Mouse (Mus musculus) mesoderm, embryonic 11.5 days (tissue): ENCODE measurements at regions not wholly inside any gene's neighbourhood (a gene's known extent, or its start where the extent isn't known, plus 50 kb on each side); places are given as distances from the start of the nearest gene placed in this dataset.
A peak's percentile ranks its signal among the peaks of the same experiment; 100 is the strongest.
"Not testable (repeated sequence)": the region's sequence is repeated elsewhere in the genome, so short reads cannot be mapped to it uniquely, and the experiment has no call there.

Source experiments
- DNase-seq: peaks from one replicate; pipeline ENCODE4 v3.0.0-alpha.2; 2012; ENCODE audit warnings: low read depth, low spot score

DNA sequence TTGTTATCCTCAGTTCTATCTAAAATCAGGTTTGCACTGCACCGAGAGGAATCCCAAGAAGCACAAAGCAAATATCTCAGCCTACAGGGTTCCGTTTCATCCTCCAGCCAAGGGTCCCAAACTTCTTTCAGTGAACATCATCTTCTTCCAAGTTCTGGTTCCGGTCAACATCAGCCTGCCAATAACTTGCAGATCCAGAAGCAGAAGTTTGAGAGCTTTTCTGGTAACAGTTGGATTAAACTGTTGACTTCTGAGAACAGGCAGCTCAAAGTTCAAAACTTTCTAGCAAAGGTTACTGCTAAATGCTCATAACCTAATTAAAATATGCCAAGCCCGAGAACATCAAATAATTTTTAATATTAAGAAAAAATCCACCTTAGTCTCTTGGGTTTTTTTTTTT, 237.0 kb upstream of the Gm37988 start:
- DNase-seq: no peak

DNA sequence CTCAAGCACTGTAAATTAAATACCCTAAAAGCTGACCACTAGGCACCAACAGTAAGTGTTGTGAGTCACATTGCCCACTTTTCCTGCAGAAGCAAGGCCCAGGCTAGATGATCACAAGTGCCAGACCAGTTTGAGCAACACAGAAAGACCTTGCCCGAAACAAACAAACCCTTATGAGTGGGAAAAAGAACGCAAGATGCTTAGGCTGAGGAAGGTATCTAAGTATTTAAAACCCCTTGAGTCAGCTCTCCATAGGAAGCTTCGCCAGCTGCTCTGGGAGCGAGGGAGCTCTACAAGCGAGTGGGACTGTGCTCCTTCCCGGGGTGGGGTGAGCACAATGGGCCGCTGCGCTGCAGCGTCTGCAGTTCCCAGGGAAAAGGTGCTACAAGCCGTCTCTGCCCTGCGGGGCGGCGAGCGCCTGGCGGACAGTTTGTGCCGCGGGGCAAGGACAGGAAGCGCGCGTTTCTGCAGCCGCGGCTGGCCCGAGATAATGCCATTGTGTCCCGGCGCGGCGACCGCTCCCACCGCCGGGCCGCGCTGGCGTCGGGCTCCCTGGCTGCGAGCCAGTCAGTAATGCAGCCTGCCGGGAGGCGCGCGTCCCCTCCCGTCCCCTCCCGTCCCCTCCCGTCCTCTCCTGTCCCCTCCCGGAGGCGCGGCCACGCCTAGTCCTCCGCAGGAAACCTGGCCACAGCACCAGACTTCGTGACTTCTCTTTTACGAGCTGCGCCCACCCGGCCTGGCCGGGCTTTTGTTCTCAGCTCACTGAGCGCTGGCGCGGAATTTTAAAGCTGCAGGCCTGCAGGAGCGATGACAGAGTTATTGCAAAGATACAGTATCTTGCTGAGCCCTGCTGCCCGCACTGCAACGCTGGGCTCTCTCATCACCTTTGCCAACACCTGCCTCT, 236.1 kb upstream of the Gm37988 start:
- DNase-seq: peak; percentile 89

DNA sequence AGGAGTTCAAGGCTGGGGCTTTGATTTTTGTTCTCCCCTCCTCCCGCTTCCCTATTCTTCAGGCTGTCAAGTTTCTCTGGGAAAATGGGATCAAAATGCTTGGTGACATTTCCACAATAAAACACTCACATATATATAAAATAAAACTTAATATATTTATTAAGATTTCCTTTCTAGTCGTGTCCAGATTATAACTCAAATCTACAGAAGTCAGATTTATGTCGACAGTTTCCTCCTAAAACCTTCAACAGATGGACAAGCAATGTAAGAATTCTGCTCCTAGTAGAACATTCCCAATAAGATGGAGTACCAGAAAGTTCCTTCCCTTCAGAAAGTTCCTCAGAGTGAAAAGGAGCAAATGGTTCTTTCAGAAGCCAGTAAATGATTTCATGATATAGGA, 235.4 kb upstream of the Gm37988 start:
- DNase-seq: no peak

DNA sequence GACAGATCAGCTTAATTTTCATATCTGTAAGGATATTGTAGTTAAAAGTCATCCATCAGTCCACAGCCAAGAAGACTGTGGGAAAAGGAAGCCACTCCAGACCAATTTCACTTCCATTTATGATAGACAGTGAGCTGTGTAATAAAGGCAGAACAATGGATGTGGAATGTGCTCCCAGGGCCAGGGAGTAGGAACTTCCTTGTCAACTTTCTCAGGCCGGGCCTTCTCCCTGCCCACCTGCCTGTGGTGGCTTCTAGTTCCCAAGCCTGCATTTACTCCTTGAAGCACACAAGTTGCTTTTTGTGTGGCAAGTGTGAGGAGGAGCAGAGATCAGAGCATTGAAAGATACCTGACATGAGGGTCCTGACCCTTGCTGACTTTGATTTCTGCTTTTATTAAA, 233.6 kb upstream of the Gm37988 start:
- no peak for DNase-seq

DNA sequence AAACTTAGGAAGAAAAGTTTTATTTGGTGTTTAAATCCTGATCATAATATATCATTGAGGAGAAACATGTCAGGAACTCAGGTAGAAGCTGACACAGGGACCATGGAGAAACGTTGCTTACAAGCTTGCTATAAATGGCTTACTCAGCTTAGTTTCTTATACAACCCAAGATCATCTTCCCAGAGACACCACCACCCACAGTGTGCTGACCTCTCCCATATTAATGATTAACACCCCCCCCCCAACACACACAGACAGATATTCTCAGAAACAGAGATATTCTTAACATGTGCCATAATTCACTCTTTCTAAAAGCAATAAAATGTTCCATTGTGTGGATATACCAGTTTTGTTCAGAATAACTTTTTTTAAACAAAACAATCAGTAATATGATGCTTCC, 230.7 kb upstream of the Gm37988 start:
- DNase-seq: no peak

DNA sequence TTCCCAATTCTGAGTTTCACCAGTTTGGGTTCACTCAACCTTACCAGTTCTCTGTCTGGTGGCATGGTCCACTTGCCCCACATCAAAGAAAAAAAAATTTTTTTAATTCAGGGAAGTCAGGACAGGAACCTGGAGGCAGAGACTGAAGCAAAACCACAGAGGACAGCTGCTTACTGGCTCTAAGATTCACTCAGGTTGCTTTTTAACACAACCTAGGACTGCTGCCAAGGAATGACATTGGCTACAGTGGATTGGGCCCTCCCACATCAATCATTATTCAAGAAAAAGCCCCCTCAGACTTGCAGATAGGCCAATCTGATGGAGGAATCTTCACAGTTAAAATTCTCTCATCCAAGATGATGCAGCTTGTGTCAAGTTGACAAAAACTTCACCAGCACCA, 225.2 kb upstream of the Gm37988 start:
- no peak for DNase-seq

DNA sequence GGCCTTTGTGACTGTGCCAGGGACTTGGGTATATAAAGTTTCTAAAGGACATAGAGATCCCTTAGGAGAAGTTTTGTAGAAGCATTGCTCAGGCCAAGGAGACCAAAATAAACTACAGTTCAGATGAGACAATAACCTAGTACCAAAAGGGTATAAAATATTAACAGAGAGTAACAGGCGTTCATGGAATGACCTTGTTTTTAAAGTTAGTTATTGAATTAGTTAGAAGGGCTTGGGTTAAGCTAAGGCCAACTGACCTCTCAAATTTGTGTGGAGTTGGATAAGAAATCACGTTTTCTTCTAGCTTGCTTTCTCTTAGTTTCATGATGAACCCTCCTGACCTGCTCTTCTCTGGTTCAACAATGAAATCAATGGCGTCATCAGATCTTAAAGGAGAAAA, 209.8 kb upstream of the Gm37988 start:
- DNase-seq: no peak

DNA sequence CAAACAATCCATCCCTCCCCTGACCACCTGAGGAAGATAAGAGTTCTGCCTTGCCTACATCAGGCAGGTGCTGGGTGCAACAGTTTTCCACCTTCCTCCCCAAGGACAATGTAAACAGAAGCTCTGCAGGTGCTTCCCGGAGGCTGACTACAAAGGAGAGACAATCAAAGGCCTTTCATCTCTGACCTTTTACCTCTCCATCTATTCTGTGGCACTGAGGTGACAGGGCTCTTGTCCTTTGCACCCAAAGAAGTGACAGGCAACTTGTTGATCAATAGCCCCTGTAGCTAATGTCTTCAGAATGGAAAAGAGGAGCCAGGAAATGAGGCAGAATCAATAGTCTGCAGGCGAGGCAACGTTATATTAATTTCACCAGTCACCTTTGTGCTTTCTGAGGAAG, 209.3 kb upstream of the Gm37988 start:
- DNase-seq: no peak

DNA sequence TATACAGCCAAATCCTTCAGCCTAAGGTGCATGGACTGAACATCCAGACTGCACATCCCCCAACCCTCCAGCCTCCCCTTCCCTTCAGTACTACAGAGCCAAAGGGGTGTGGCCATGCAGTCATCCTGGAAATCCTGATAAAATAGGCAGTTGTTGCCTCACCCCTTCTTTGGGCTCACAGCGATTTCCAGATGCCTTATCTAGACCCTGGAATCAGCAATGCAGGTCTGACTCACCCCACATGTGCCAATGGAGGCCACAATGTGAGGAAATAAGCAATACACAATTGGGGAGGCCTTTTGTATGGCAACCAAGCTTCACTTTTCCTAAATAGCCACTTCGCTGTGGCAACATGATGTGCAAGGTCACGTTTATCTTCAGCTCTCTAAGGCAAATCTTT, 205.3 kb upstream of the Gm37988 start:
- DNase-seq: no peak

DNA sequence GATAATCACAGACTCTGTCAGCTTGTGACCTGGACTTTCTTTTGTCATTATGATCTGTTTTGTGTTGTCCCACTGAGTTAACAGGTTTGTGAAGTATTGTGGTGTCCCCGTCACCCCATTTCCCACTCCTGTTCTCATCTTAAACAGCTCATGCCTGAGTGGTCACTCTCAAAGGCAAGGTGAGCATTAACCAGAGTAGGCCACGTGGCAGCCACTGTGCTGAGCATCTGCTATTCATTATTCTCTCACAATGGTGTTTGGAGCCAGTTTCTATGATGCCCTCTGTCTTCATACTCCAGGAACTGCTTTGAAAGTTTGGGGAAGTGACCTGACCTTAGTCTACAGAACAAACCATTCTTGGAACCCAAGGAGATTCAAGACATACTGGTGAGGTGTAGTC, 198.9 kb upstream of the Gm37988 start:
- no peak for DNase-seq

DNA sequence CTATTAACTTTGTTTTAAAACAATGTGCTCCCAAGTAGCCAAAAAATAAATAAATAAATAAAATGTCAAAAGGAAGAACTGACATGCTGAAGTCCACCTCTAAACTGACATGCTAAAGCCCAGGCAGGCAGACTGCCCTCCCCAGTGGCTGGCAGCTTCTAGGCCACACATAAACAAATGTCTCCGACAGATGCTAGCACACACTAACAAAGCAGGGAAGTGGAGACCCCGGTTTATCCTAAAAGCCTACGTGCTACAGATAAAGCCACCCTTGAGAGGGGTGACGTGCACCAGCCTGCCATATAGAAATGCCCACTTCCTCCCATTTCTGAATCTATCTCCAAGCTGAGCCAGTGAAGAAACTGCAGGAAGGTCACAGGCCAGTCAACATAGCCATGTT, 194.4 kb upstream of the Gm37988 start:
- DNase-seq: no peak

DNA sequence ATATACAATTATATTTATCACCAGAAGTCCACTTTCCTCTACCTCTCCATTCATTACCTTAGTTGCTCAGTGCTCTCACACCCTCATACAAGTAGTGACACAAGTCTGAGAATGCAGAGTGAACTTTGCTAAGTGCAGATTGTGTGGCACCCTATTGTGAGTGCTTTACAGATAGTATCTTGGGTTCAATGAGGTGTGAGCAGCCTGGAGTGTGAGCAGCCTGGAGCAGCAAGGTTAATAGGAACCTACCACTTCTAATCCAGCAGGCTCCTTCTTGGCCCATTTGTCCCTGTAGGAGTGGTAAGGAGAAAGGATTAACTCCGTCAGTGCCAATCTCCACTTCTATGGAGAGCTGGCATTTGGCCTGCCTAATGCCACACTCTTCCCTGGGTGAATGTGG, 192.4 kb upstream of the Gm37988 start:
- no peak for DNase-seq

DNA sequence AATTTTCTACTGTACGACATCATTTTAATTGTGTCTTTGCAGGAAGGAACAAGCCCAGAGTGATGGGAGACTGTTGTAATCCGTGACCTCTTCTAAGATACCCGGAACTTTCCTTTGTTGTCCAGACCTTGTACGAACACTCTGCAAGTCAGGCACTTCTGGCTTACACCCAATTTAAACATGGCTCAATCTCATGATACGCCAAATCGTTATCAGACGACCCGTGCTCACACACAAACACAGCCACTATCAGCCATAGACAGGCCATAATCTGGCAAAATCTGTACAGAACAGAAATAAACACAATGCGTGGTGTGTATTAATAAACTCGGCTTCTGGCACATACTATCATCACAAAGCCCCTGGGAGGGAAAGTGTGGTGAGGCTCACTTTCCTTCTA, 190.2 kb upstream of the Gm37988 start:
- DNase-seq: no peak

DNA sequence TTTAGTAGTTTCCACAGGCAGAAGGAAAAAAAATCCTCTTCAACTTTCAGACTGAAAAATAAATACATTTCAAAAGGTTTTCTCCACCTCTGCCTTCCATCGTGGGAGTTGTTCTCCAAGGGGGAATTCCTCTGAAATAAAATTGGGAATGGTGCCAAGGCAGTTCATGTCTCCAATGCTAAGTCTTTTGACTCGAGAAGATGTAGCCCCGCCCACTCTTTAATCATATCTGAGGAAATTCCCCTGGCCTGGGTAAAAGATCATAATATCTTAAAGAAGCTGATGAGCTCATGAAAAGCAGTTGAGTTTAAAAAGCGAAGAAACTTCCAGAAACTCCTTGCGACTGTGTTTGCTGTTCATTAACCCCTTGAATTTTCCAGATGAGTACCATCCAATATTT, 185.3 kb upstream of the Gm37988 start:
- no peak for DNase-seq

DNA sequence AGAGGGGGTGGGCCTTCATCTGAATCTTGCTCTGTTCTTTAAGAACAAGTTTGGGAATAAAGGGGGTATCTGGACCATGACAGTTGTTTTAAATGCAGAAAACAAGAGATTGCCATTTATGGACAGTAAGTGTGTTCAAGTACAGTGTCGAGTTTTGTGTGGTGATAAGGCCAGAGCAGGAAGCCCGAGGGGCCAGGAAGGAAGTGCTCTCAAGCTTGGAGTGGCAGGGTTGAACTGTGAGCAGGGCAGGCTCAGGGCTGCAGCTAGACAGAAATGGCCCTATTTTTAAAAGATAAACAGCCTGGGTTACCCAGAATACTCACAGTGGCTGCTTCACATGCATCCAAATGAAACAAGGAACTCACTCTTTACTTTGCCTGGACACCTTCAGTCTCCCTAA, 184.4 kb upstream of the Gm37988 start:
- no peak for DNase-seq

DNA sequence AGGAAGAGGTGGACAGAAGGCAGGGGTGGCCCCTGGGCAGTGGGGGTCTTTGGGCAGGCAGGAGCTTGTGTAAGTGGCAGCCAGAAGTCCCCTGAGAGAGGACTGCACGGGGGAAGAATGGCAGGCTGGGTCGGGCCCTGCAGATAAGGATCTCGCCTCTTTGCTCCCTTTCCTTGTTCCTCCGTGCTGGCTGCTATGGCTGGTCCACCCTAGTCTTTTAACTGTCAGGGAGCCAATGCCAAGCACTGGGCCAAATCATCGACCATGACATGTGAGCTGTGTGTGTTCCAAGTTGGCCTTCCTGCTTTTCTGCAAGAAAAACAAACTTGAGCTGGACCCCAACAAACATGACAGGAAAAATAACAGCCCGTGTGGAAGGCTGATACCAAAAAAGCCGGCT, 153.8 kb upstream of the Gm37988 start:
- no peak for DNase-seq

DNA sequence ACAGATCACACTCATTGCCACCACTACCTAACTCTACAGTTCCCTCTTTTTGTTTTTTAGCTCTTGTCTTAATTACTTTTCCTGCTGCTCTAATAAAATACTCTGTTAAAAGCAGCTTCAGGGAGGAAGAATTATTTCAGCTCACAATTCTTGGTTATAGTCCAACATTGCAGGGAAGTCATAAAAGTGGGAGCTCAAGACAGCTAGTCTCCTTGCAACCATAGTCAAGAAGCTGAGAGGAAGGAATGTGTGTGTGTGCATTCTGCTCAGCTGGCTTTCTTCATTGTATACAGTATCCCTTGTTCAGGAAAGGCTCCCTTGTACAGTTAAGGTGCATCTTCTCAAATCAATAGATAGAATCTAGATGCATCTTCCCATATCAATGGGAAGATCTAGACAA, 152.4 kb upstream of the Gm37988 start:
- no peak for DNase-seq

DNA sequence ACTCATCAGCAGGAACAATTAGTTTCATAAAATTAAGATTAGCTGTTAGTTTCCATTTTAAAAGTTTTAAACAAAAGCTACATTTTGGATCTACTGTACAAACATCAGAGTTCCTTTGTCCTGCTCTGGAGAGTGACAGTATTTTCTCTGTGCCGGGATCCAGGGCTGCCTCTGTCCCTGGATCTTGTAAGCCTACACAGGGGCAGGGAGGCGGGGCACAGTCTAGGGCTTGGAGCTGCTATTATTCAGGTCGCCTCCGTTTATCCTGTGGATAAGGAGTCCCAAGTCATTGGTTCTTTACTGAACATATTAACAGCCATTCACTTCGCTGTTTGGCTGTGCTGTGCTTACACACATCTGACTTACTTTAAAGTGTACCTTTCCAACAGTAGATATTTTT, 150.8 kb upstream of the Gm37988 start:
- no peak for DNase-seq

DNA sequence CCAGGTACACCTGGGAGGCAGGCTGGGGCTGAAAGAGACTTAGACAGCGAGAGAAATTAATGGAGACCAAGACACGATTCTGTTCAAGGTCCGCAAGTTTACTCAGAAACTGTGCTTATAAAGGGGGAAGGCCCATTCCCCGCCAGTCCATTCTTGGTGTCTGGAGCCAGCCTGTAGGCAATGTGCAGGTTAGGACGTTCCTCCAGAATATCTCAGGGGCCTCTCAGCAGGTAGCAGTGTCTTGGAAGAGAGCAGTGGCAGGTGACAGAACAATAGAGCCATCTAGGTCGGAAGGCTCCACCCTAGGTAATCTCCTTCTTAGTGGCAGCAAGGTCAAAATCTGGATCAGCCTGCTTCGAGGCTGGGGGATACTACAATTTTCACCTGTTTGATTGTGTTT, 147.6 kb upstream of the Gm37988 start:
- DNase-seq: not testable (repeated sequence)

DNA sequence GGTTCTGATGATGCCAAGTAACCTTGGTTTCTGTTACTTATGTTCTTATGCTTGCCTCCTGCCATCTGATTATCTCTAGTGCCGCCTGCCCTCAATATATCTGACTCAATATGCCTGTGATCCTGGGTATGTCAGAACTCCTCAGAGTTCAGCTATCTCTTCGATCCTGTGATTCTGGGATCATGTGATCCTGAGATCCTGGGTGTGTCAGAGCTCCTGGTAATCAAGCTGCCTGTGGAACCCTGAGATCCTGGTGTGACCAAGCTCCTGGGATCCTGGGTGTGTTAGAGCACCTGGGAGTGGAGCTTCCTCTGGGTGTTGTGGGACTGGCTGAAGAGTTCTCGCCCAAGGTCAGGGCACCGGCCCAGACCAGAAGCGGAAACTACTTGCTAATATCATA, 147.1 kb upstream of the Gm37988 start:
- DNase-seq: not testable (repeated sequence)

DNA sequence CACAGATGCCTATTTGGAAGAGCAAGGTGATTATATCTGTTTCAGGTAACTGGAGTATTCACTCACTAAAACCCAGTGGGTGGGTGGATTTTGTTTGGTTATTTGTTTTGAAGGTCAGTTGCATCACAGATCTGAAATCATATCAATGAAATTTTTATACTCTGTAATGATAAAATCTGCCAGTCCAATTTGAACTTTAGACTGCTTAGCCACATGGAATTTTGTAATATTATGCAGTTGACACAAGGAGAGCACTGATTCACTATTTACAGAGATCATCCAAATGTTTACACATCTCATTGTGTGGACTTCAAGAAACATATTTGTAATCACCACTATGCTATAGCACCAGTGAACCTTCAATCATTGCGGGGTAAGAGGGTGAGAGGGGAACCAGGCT, 145.9 kb upstream of the Gm37988 start:
- DNase-seq: no peak

DNA sequence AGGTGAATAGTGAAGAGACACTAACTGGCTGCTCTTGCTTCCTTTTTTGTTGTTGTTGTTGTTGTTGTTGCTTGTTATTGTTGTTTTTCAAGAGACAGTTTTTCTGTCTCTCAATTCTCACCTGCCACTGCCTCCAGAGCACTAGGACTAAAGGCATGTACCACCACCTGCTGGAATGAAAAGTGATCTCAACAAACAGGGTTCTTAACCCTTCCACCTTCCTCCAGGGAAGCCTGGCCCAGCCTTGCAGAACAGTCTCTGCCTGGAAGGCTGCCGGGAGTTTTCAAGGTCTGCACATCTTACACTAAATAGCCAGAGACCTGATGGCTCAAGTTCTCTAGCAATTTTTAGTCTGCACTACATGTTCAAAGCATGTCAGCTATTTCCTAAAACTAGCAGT, 138.0 kb upstream of the Gm37988 start:
- DNase-seq: no peak

DNA sequence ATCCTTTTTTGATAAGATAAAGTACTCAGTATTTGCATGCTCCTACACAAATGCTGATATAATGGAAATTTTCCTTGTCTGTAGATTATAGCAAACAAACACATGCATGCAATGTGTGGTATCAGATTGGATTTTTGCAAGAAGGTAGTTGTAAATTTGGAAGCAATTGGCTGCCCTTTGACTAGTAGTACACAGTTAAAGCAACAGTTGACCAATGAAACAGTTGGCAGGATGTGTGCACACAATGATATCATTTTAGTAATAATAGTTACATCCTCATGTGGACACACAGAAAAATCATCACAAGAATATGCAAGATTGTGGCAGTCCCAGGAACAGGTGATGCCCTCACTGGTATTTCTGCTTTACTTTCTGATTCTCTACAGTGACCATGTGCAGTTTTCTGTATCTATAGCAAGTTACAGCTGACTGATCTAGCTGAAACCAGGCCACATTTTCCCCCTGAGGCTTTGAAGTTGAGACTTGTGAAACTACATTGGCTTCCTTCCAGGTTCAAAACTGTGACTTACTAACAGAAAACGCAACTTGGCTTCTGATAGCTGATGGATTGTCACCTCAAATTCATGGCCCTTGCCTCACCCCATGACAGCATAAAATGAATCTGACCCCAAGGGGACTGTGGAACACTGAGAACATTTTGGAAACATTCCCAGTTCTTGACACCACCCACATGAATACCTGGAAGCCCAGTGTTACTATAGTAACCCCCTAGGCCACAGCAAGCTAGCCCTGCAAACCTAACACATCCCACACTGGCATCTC, 136.3 kb upstream of the Gm37988 start:
- peak; percentile 22 for DNase-seq
